In genomic region chr15:27840579-27840978, GRCm38 (mm10) we compare ENCODE assay signal across 14 mouse cellular contexts.
DNase-seq lines count a peak whose midpoint lies in the region; ATAC-seq and TF ChIP-seq lines count a peak whose summit lies in the region.
"Had no signal": no experiment of that assay in that cellular context is flagged by ENCODE, and none has a peak within 500 bp of the region (broad histone marks: within the 10 kb centered on the region; RNA-seq: fewer than 3 reads in every experiment).

No protein-coding gene starts in this region.

- no peaks in the 10 kb centered on the region for H3K27me3 ChIP-seq in lung, embryonic 16.5 days (ENCODE audit: control insufficient read depth, insufficient read depth, low read depth, low read length)
- H3K27me3 ChIP-seq in heart, embryonic 12.5 days (replicated peaks) = no peaks in the 10 kb centered on the region
- H3K27me3 ChIP-seq in intestine, postnatal 0 days (replicated peaks; ENCODE audit: control insufficient read depth, insufficient read depth, low read length) = no peaks in the 10 kb centered on the region
- H3K27me3 ChIP-seq: hindbrain, embryonic 15.5 days; megakaryocyte, embryonic 14.5 days had no signal

- WGBS in lung, embryonic 16.5 days = 37% methylated on average over 8 of the region's 8 CpGs
- 12% methylated on average over 8 of the region's 8 CpGs for WGBS in heart, embryonic 12.5 days
- WGBS in intestine, postnatal 0 days = 39% methylated on average over 8 of the region's 8 CpGs

- peak; percentile 51 for ATAC-seq in lung, embryonic 16.5 days (ENCODE audit: low read depth)
- peak; percentile 84 for ATAC-seq in heart, embryonic 12.5 days (ENCODE audit: insufficient number of reproducible peaks, low FRiP score)
- peak; percentile 72 for ATAC-seq in intestine, postnatal 0 days

- no peak overlapping the region for H3K4me2 ChIP-seq in lung, embryonic 16.5 days (ENCODE audit: low read depth, low read length)
- peak overlapping the region; percentile 53 for H3K4me2 ChIP-seq in heart, embryonic 12.5 days
- no peak overlapping the region for H3K4me2 ChIP-seq in intestine, postnatal 0 days (replicated peaks; ENCODE audit: low read depth)
- H3K4me2 ChIP-seq: hindbrain, embryonic 15.5 days had no signal

- H3K36me3 ChIP-seq in lung, embryonic 16.5 days (ENCODE audit: control insufficient read depth, insufficient read depth, low read length) = peaks cover 9% of the 10 kb centered on the region; the same call in 1 of the 2 replicates
- peaks cover 63% of the 10 kb centered on the region for H3K36me3 ChIP-seq in heart, embryonic 12.5 days
- H3K36me3 ChIP-seq in intestine, postnatal 0 days (ENCODE audit: control insufficient read depth, insufficient read depth) = peaks cover 55% of the 10 kb centered on the region

- H3K9ac ChIP-seq in lung, embryonic 16.5 days (ENCODE audit: low read length) = no peak overlapping the region
- peak overlapping the region; percentile 10; the same call in 1 of the 2 replicates for H3K9ac ChIP-seq in heart, embryonic 12.5 days
- no peak overlapping the region for H3K9ac ChIP-seq in intestine, postnatal 0 days (ENCODE audit: low read depth, low read length)
- H3K9ac ChIP-seq: hindbrain, embryonic 15.5 days had no signal

- no peak overlapping the region for H3K4me3 ChIP-seq in lung, embryonic 16.5 days (ENCODE audit: low read length)
- no peak overlapping the region for H3K4me3 ChIP-seq in heart, embryonic 12.5 days
- no peak overlapping the region for H3K4me3 ChIP-seq in intestine, postnatal 0 days (ENCODE audit: low read depth, low read length)
- H3K4me3 ChIP-seq: hindbrain, embryonic 15.5 days; megakaryocyte, embryonic 14.5 days; myocyte had no signal

- no peak overlapping the region for H3K27ac ChIP-seq in lung, embryonic 16.5 days (ENCODE audit: low read length)
- H3K27ac ChIP-seq in heart, embryonic 12.5 days (ENCODE audit: poor library complexity, severe bottlenecking) = peak overlapping the region; percentile 91
- H3K27ac ChIP-seq in intestine, postnatal 0 days (ENCODE audit: low read depth, low read length) = no peak overlapping the region
- H3K27ac ChIP-seq: hindbrain, embryonic 15.5 days had no signal

- H3K4me1 ChIP-seq in lung, embryonic 16.5 days (replicated peaks; ENCODE audit: control insufficient read depth, insufficient read depth, low read length) = no peaks in the 10 kb centered on the region
- peaks cover 27% of the 10 kb centered on the region for H3K4me1 ChIP-seq in heart, embryonic 12.5 days (replicated peaks)
- no peaks in the 10 kb centered on the region for H3K4me1 ChIP-seq in intestine, postnatal 0 days (replicated peaks; ENCODE audit: control insufficient read depth, insufficient read depth, low read length)
- H3K4me1 ChIP-seq: hindbrain, embryonic 15.5 days had no signal

- no peaks in the 10 kb centered on the region for H3K9me3 ChIP-seq in lung, embryonic 16.5 days (ENCODE audit: control insufficient read depth, low read length)
- no peaks in the 10 kb centered on the region for H3K9me3 ChIP-seq in heart, embryonic 12.5 days (replicated peaks)
- H3K9me3 ChIP-seq in intestine, postnatal 0 days (ENCODE audit: control insufficient read depth) = no peaks in the 10 kb centered on the region
- H3K9me3 ChIP-seq: hindbrain, embryonic 15.5 days; megakaryocyte, embryonic 14.5 days had no signal

- DNase-seq in lung, postnatal 25 days (ENCODE audit: low spot score) = no peak
- peak; percentile 57 for DNase-seq in testis, postnatal 10 days (ENCODE audit: low spot score)
- DNase-seq in embryo, embryonic 10.5 days (ENCODE audit: low spot score) = no peak
- no peak for DNase-seq in spleen, adult 18-20 months
- DNase-seq in spleen, postnatal 4 days (ENCODE audit: low spot score in 2 of 2) = no peak
- DNase-seq: kidney, postnatal 10 days; layer of hippocampus, postnatal 36 days; thymus, postnatal 4 days had no signal

- no peak for TF ChIP-seq CTCF in intestine, postnatal 0 days (IDR thresholded peaks at IDR 0.05; ENCODE audit: low read depth)
